Mouse (Mus musculus) c-Kit-negative CD71-positive TER-119-positive erythroid progenitor cells, embryonic 14.5 days (primary cell): ENCODE data around the gene Gm13288.
"Not testable (repeated sequence)": the region's sequence is repeated elsewhere in the genome, so short reads cannot be mapped to it uniquely, and the experiment has no call there.

Source experiments
- DNase-seq: peaks from one replicate; pipeline ENCODE4 v3.0.0-alpha.2; 2013; ENCODE audit warnings: low read depth, low spot score

The Gm13288 gene

DNA sequence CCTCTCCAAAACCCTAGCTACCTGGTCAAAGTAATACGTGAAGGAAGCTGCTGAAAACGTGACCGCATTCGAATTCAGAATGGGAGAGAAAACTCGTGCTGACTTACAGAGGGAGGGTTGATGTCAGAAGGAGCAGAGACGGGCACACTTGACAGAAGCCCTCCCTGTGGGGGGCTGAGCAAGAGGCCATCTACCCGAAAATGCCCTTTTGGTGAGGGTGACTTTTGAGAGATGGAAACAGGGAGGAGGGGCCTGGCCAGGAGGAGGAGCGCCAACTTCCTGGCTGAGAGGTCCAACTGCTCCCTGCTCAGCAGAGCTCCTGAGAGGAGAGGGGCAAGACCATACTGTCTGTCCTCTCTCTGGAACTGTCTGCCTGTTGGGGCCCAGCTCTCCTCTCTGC is at the start of gene Gm13288:
Gene Gm13288 (plus strand): TSS at position 301 of the 400 bp plus-strand sequence.
- not testable (repeated sequence) for DNase-seq

DNA sequence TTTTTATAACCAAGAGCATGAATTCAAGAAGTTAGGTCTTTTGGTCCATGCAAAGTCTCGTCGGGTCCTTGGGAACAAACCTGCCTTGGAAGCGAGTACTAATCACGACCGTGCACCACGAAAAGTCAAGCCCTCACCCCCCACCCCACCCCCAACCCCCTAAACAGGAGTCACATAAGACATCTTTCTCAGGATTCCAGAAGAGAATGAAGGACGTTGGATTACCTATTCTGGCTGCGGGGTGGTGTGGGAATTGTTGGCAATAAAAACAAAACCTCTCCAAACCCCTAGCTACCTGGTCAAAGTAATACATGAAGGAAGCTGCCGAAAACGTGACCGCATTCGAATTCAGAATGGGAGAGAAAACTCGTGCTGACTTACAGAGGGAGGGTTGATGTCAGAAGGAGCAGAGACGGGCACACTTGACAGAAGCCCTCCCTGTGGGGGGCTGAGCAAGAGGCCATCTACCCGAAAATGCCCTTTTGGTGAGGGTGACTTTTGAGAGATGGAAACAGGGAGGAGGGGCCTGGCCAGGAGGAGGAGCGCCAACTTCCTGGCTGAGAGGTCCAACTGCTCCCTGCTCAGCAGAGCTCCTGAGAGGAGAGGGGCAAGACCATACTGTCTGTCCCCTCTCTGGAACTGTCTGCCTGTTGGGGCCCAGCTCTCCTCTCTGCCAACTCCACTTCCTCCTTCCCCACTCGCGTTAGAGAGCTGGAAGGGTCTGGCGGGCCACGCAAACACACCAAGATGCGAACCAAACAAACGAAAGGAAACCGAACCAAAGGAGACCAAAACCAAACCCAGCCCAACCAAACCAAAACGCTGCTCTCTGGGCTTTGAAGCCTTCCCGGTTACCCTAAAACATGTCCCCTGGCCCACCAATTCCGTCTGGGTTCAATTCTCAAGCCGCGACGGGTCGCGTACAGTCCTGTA is 48.5 kb upstream of the Gm13288 start:
- DNase-seq, result not testable (repeated sequence)

DNA sequence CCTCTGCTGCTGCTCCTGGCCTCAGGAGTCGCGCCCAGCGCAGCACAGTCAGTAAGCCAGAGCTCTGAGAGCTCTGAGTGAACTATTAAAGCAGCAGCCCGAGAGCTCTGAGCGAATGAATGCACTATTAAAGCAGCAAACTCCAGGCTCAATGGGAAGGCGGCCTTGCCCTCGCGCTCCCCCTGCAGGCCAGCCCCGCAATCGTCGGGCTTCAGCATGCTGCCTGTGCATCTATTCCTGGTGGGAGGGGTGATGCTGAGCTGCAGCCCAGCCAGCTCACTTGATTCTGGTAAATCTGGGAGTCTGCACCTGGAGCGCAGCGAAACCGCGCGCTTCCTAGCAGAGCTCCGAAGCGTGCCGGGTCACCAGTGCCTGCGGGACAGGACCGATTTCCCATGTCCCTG is 47.7 kb upstream of the Gm13288 start:
- DNase-seq, result not testable (repeated sequence)

DNA sequence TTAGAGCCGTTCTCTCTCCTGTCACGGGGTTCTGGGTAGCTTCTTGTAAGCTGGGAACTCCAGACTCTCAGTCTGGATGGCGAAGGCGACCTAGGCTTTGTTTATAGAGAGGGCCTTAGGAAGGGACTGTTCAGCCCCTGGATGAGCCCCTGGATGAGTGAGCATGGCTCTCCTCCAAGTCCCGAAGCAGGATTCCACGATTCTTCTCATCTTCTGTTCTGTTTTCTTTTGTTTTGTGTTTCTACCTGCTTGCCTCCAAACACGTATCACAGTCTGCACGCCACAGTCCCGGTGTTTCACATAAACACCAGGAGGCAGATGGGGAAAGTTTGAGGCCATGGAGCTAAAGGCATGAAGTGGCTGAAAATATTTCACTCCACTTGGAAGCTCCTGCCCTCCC is 46.6 kb upstream of the Gm13288 start:
- not testable (repeated sequence) for DNase-seq

DNA sequence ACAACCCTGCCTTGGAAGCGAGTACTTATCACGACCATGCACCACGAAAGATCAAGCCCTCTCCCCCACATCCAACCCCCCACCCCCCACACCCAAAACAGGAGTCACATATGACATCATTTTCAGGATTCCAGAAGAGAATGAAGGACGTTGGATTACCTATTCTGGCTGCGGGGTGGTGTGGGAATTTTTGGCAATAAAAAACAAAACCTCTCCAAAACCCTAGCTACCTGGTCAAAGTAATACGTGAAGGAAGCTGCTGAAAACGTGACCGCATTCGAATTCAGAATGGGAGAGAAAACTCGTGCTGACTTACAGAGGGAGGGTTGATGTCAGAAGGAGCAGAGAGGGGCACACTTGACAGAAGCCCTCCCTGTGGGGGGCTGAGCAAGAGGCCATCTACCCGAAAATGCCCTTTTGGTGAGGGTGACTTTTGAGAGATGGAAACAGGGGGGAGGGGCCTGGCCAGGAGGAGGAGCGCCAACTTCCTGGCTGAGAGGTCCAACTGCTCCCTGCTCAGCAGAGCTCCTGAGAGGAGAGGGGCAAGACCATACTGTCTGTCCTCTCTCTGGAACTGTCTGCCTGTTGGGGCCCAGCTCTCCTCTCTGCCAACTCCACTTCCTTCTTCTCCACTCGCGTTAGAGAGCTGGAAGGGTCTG is 45.6 kb upstream of the Gm13288 start, which contains the start of gene Gm13283:
Gene Gm13283 (plus strand): TSS at position 510 of the 659 bp plus-strand sequence.
- DNase-seq, result not testable (repeated sequence)

DNA sequence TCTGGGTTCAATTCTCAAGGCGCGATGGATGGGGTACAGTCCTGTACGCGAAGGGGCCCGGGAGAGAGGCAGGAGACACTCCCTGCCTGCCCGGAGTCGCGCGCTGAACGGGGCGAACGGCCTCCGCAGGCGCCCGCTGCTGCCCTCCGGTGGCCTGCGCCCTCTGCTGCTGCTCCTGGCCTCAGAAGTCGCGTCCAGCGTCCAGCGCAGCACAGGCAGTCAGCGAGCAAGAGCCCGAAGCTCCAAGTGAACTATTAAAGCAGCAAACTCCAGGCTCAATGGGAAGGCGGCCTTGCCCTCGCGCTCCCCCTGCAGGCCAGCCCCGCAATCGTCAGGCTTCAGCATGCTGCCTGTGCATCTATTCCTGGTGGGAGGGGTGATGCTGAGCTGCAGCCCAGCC is 44.9 kb upstream of the Gm13288 start:
- DNase-seq, result not testable (repeated sequence)

DNA sequence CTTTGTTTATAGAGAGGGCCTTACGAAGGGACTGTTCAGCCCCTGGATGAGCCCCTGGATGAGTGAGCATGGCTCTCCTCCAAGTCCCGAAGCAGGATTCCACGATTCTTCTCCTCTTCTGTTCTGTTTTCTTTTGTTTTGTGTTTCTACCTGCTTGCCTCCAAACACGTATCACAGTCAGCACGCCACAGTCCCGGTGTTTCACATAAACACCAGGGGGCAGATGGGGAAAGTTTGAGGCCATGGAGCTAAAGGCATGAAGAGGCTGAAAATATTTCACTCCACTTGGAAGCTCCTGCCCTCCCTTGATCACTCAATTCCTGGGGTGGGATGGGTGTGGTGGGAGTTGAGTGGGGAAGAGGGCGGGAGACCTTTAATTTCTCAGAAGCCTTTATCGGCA is 43.6 kb upstream of the Gm13288 start:
- not testable (repeated sequence) for DNase-seq

DNA sequence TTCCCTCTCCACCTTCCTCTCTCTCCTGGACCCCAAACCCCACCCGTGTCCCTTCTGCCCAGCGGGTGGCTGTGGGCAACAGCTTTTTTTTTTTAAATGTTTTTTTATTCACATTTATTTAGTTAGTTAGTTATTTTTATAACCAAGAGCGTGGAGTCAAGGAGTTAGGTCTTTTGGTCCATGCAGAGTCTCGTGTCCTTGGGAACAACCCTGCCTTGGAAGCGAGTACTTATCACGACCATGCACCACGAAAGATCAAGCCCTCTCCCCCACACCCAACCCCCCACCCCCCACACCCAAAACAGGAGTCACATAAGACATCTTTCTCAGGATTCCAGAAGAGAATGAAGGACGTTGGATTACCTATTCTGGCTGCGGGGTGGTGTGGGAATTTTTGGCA is 43.0 kb upstream of the Gm13288 start:
- not testable (repeated sequence) for DNase-seq

DNA sequence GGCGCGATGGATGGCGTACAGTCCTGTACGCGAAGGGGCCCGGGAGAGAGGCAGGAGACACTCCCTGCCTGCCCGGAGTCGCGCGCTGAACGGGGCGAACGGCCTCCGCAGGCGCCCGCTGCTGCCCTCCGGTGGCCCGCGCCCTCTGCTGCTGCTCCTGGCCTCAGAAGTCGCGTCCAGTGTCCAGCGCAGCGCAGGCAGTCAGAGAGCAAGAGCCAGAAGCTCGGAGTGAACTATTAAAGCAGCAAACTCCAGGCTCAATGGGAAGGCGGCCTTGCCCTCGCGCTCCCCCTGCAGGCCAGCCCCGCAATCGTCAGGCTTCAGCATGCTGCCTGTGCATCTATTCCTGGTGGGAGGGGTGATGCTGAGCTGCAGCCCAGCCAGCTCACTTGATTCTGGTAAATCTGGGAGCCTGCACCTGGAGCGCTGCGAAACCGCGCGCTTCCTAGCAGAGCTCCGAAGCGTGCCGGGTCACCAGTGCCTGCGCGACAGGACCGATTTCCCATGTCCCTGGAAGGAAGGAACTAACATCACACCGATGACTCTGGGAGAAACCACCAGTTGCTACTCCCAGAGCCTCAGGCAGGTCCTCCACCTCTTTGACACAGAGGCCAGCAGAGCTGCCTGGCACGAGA is 41.8 kb upstream of the Gm13288 start:
- DNase-seq, result not testable (repeated sequence)

DNA sequence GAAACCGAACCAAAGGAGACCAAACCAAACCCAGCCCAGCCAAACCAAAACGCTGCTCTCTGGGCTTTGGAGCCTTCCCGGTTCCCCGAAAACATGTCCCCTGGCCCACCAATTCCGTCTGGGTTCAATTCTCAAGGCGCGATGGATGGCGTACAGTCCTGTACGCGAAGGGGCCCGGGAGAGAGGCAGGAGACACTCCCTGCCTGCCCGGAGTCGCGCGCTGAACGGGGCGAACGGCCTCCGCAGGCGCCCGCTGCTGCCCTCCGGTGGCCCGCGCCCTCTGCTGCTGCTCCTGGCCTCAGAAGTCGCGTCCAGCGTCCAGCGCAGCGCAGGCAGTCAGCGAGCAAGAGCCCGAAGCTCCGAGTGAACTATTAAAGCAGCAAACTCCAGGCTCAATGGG is 31.8 kb upstream of the Gm13288 start, which contains the start of gene Gm13290:
Gene Gm13290 (plus strand): TSS at position 301 of the 400 bp plus-strand sequence.
- not testable (repeated sequence) for DNase-seq

DNA sequence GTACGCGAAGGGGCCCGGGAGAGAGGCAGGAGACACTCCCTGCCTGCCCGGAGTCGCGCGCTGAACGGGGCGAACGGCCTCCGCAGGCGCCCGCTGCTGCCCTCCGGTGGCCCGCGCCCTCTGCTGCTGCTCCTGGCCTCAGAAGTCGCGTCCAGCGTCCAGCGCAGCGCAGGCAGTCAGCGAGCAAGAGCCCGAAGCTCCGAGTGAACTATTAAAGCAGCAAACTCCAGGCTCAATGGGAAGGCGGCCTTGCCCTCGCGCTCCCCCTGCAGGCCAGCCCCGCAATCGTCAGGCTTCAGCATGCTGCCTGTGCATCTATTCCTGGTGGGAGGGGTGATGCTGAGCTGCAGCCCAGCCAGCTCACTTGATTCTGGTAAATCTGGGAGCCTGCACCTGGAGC is 28.7 kb upstream of the Gm13288 start, which contains the start of gene Gm13289:
Gene Gm13289 (plus strand): TSS at position 301 of the 400 bp plus-strand sequence.
- DNase-seq, result not testable (repeated sequence)

DNA sequence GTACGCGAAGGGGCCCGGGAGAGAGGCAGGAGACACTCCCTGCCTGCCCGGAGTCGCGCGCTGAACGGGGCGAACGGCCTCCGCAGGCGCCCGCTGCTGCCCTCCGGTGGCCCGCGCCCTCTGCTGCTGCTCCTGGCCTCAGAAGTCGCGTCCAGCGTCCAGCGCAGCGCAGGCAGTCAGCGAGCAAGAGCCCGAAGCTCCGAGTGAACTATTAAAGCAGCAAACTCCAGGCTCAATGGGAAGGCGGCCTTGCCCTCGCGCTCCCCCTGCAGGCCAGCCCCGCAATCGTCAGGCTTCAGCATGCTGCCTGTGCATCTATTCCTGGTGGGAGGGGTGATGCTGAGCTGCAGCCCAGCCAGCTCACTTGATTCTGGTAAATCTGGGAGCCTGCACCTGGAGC is 25.8 kb upstream of the Gm13288 start, which contains the start of gene Gm13272:
Gene Gm13272 (plus strand): TSS at position 301 of the 400 bp plus-strand sequence.
- DNase-seq, result not testable (repeated sequence)

DNA sequence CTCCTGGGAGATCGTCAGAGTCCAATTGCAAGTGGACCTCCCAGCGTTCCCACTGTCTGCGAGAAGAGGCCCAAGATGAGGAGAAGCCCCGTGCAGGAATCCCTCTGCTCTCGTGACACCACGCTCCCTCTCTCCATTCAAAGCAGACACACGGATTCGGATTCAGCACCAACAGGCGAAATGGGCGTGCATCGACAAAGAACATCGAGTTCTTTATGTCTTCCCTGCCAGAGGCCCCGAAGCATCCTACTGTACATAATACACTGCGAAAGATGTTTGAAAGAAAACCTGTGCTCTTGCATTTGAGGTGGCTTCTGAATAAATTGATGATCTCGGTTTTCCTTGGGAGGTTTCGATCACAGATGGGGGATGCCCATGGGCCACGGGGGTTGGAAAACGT is 25.0 kb upstream of the Gm13288 start:
- DNase-seq, result not testable (repeated sequence)

DNA sequence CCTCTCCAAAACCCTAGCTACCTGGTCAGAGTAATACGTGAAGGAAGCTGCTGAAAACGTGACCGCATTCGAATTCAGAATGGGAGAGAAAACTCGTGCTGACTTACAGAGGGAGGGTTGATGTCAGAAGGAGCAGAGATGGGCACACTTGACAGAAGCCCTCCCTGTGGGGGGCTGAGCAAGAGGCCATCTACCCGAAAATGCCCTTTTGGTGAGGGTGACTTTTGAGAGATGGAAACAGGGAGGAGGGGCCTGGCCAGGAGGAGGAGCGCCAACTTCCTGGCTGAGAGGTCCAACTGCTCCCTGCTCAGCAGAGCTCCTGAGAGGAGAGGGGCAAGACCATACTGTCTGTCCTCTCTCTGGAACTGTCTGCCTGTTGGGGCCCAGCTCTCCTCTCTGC is 23.5 kb upstream of the Gm13288 start, which contains the start of gene Ifnz:
Gene Ifnz (plus strand): TSS at position 301 of the 400 bp plus-strand sequence.
- not testable (repeated sequence) for DNase-seq

DNA sequence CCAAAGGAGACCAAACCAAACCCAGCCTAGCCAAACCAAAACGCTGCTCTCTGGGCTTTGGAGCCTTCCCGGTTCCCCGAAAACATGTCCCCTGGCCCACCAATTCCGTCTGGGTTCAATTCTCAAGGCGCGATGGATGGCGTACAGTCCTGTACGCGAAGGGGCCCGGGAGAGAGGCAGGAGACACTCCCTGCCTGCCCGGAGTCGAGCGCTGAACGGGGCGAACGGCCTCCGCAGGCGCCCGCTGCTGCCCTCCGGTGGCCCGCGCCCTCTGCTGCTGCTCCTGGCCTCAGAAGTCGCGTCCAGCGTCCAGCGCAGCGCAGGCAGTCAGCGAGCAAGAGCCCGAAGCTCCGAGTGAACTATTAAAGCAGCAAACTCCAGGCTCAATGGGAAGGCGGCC is 23.0 kb upstream of the Gm13288 start:
- not testable (repeated sequence) for DNase-seq

DNA sequence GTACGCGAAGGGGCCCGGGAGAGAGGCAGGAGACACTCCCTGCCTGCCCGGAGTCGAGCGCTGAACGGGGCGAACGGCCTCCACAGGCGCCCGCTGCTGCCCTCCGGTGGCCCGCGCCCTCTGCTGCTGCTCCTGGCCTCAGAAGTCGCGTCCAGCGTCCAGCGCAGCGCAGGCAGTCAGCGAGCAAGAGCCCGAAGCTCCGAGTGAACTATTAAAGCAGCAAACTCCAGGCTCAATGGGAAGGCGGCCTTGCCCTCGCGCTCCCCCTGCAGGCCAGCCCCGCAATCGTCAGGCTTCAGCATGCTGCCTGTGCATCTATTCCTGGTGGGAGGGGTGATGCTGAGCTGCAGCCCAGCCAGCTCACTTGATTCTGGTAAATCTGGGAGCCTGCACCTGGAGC is 19.9 kb upstream of the Gm13288 start, which contains the start of gene Gm13276:
Gene Gm13276 (plus strand): TSS at position 301 of the 400 bp plus-strand sequence.
- DNase-seq, result not testable (repeated sequence)

DNA sequence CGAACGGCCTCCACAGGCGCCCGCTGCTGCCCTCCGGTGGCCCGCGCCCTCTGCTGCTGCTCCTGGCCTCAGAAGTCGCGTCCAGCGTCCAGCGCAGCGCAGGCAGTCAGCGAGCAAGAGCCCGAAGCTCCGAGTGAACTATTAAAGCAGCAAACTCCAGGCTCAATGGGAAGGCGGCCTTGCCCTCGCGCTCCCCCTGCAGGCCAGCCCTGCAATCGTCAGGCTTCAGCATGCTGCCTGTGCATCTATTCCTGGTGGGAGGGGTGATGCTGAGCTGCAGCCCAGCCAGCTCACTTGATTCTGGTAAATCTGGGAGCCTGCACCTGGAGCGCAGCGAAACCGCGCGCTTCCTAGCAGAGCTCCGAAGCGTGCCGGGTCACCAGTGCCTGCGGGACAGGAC is 16.9 kb upstream of the Gm13288 start, which contains the start of gene Gm13277:
Gene Gm13277 (plus strand): TSS at position 231 of the 400 bp plus-strand sequence.
- not testable (repeated sequence) for DNase-seq

DNA sequence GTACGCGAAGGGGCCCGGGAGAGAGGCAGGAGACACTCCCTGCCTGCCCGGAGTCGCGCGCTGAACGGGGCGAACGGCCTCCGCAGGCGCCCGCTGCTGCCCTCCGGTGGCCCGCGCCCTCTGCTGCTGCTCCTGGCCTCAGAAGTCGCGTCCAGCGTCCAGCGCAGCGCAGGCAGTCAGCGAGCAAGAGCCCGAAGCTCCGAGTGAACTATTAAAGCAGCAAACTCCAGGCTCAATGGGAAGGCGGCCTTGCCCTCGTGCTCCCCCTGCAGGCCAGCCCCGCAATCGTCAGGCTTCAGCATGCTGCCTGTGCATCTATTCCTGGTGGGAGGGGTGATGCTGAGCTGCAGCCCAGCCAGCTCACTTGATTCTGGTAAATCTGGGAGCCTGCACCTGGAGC is 14.1 kb upstream of the Gm13288 start, which contains the start of gene Gm13278:
Gene Gm13278 (plus strand): TSS at position 301 of the 400 bp plus-strand sequence.
- DNase-seq, result not testable (repeated sequence)

DNA sequence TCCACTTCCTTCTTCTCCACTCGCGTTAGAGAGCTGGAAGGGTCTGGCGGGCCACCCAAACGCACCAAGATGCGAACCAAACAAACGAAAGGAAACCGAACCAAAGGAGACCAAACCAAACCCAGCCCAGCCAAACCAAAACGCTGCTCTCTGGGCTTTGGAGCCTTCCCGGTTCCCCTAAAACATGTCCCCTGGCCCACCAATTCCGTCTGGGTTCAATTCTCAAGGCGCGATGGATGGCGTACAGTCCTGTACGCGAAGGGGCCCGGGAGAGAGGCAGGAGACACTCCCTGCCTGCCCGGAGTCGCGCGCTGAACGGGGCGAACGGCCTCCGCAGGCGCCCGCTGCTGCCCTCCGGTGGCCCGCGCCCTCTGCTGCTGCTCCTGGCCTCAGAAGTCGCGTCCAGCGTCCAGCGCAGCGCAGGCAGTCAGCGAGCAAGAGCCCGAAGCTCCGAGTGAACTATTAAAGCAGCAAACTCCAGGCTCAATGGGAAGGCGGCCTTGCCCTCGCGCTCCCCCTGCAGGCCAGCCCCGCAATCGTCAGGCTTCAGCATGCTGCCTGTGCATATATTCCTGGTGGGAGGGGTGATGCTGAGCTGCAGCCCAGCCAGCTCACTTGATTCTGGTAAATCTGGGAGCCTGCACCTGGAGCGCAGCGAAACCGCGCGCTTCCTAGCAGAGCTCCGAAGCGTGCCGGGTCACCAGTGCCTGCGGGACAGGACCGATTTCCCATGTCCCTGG is 11.2 kb upstream of the Gm13288 start, which contains the start of gene Gm13275:
Gene Gm13275 (plus strand): TSS at position 552 of the 740 bp plus-strand sequence.
- not testable (repeated sequence) for DNase-seq

DNA sequence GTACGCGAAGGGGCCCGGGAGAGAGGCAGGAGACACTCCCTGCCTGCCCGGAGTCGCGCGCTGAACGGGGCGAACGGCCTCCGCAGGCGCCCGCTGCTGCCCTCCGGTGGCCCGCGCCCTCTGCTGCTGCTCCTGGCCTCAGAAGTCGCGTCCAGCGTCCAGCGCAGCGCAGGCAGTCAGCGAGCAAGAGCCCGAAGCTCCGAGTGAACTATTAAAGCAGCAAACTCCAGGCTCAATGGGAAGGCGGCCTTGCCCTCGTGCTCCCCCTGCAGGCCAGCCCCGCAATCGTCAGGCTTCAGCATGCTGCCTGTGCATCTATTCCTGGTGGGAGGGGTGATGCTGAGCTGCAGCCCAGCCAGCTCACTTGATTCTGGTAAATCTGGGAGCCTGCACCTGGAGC is 8.2 kb upstream of the Gm13288 start, which contains the start of gene Gm13279:
Gene Gm13279 (plus strand): TSS at position 301 of the 400 bp plus-strand sequence.
- not testable (repeated sequence) for DNase-seq
